Mouse (Mus musculus): Measurements from ENCODE around the gene Abracl. TPM values are rescaled to one million over a fixed set of nuclear protein-coding genes. Genes with fewer than 3 reads are reported as not detected.
A peak's percentile ranks its signal among the peaks of the same experiment; 100 is the strongest.

Abracl gene
- 10 to 100 TPM; 32.0 to 36.8 TPM for total RNA-seq (2021)
- long read RNA-seq, transcript Abracl-201 (3 exons, 846 nt) = major isoform, 26 of 31 reads
- long read RNA-seq, partial matches to known transcripts = 2 of 31 reads
- long read RNA-seq, other reads (novel, unspliced or antisense) = 2 of 31 reads

DNA sequence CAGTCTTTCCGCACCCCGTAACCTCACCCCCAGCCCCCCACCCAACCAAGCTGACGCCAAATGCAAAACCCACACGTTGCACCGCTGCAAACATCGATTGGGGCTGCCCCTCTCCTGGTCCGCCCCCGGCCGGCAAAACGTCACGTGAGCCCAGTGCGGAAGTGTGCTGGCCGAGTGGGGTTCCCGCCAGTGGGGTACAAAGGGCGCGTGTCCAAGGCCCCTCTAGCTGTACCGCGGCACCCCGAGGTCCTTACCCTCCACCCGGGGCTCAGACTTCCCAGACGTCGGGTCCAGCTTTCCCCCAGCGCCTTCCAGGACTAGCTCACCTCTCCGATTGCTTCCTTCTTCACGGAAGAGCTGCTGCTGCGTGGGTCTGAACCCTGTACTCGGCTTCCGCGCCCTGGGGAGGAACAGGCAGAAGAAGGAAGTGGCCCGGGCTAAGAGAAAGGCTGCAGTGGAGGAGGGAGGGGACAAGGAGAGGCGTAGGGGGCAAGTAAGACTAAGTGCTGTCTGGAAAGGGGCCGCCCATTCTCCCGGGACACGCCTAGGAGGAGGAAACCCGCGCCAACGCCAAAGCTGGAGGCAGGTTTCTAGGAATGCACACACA, at the start of gene Abracl:
Abracl (minus strand) TSS at position 548 of the 607 bp plus-strand sequence.
- peak; percentile 58 to 65 for DNase-seq (ENCODE audit: low spot score in 2 of 2)

DNA sequence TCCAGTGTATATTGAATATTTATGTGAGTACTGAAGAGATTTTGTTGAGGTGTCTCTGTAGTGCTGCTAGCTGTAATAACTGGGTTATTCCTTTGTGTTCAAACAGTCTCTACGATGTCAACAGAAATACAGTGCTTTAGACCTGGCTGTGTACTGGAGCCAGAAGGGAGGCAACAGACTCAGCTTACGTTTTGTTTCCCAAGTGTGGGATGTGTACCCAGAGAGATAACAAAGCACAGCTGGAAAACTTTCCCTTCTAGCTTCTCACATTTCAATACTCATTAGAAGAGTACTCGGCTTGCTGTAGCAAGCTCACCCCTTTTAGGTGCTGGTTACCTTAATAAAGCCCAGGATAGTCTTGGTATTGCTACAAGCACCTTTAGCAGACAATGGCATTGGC, 49.8 kb upstream of the Abracl start:
- no peak for DNase-seq (ENCODE audit: low spot score in 2 of 2)

DNA sequence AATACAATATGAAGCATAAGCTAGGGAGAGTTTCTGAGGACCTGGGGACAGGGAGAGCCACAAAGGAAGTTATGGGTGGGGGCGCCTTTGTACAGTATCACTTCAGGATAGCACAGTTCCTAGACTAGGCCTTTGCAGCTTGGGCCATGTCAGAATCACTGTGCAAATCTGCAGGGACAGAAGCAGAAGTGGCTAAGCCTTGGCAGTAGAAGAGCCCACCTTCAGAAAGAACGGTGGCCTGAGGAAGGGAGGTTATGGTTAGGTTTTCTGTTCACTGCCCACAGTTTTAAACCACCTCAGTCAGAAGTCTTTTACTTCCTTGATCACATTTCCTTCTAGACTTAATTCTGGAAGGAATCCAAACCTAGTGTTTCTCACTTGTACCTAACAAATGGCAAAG, 47.5 kb upstream of the Abracl start:
- DNase-seq (ENCODE audit: low spot score in 2 of 2) = no peak

- DNase-seq (ENCODE audit: low spot score in 2 of 2) = peak; percentile 50 to 64
Observed at GRCm38 (mm10) chr10:18070144-18070543, 47.1 kb upstream of the Abracl start.

DNA sequence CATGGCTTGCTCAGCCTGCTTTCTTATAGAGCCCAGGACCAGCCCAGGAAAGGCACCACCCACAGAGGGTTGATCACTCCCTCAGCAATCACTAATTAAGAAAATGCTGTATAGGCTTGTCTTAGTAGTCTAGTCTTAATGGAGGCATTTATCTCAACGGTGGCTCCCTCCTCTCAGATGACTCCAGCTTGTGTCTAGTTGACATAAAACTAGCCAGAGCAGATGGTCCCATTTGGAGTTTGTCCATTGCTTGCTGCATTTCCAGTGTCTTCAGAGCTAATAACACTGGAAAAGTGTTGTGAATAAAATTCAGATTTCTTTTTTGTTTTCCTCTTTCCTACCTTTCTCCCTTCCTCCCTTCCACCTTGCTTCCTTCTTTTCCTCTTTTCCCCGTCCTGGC, 46.5 kb upstream of the Abracl start:
- DNase-seq (ENCODE audit: low spot score in 2 of 2) = no peak

DNA sequence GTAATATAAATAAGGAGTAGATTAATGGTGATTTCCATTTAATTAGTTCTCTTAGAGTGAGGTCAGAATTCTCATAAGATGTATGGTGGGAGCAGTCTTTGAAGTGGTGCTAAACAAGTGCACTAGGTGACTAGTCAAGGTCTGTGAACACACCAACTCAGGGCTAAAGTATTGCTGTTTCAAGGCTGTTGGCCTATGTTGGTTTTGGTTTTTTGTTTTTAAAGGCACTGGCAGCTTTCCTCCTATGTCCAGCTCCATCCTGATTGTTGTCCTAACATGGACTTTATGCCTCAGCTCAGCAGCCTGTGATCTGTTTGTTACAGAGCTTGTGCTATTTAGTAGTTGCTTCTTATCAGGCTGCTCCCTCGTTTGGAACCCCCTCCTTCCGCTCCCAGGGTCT, 45.8 kb upstream of the Abracl start:
- no peak for DNase-seq (ENCODE audit: low spot score in 2 of 2)

DNA sequence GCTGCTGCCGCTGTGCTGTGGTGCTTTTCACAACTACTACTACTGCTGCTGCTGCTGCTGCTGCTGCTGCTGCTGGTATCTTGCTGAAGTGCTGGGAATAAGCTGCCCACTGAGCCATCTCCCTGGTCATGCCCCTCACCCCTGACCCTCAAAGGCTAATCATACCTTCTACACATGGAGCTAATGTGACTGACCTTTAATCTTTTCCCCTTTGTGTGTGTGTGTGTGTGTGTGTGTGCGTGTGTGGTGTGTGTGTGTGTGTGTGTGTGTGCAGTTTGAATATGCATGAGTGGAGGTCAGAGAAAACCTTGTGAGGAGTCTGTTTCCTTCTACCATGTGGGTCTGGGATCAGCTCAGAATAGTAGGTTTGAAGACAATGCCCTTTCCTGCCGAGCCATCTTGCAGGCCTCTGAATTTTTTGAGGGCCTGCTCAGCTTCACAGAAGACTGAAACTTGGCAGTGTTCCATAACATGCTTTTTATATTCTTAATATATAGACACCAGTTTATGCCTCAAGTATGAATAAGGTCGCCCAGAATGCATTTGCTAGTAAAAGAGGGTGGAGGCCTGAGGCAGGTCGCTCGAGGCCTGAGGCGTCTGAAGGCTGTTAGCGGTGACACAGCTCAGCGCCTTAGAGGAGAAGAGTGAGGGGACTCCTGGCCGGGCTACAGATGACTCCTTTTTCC, 44.8 kb upstream of the Abracl start:
- DNase-seq (ENCODE audit: low spot score in 2 of 2) = no peak

- DNase-seq (ENCODE audit: low spot score in 2 of 2) = no peak
Observed at GRCm38 (mm10) chr10:18066031-18066439, 42.9 kb upstream of the Abracl start.

GRCm38 (mm10) chr10:18064606-18065228, 41.6 kb upstream of the Abracl start:
- no peak for DNase-seq (ENCODE audit: low spot score in 2 of 2)

GRCm38 (mm10) chr10:18061533-18061932, 38.4 kb upstream of the Abracl start:
- DNase-seq (ENCODE audit: low spot score in 2 of 2) = no peak

DNA sequence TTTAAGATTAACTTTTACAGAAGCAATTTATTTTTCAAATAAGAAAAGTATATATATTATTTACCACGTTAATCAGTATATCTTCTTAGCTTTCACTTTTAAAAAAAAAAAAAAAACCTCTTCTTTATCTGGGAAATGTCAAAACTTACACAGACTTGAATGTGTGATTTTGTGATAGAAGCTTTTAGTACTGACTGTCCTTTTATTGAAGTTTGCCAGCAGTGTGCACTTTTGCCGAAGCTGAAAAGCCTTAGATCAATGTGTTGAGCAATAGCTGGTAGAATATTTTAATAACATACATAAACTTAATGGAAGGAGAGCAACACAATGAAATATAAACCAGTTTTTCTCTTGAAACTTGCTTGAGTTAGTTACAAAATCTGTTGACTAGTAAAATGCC, 37.7 kb upstream of the Abracl start:
- no peak for DNase-seq (ENCODE audit: low spot score in 2 of 2)

DNA sequence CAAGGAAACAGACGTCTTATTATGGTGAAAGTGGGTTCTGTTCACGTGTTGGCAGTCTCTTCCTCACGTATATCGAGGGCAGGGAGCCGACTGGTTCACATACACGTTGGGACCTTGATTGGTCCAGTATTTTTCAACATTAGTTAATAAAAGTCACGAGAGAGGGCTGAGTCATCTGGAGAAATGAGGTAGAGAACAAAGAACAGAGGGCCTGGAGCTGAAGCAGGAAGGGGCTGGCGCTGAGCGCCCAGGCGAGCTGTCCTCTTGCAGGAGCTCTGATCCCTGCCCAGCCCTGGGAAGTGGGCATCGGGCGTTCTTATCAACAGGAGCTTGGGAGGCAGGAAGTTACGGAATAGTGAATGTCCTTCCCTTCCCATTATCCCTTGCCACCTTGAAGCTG, 36.7 kb upstream of the Abracl start:
- no peak for DNase-seq (ENCODE audit: low spot score in 2 of 2)

DNA sequence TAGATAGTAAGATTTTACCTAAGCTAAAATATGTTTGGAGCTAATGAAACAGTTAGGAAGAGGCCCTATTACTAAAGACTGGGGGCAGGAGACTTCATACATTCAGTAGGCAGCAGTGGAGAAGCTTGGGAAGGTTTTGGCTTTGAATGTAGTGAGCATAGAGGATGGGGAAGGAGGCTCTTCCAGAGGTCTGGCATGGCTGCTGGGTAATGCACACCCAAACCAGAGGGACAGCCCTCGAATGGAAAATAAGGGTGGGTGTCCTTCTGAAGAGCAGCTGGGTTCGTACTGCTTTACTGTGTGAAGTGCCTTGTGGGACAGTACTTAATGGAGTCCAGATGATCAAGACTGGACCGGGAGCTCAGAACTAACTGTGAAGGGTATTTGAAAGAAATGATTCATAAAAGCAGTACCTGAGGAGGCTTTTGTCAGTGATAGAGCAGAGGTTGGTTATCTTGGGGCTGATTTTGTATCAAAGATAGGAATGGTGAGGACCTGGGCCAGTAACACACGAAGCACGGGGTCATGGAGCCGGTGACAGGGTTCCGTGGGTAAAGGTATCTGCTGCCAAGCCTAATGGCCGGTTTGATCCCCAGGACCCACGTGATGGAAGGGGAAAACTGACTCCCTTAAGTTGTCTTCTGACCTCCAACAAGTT, 35.7 kb upstream of the Abracl start:
- no peak for DNase-seq (ENCODE audit: low spot score in 2 of 2)

GRCm38 (mm10) chr10:18056391-18056745, 33.3 kb upstream of the Abracl start:
- DNase-seq (ENCODE audit: low spot score in 2 of 2) = no peak

DNA sequence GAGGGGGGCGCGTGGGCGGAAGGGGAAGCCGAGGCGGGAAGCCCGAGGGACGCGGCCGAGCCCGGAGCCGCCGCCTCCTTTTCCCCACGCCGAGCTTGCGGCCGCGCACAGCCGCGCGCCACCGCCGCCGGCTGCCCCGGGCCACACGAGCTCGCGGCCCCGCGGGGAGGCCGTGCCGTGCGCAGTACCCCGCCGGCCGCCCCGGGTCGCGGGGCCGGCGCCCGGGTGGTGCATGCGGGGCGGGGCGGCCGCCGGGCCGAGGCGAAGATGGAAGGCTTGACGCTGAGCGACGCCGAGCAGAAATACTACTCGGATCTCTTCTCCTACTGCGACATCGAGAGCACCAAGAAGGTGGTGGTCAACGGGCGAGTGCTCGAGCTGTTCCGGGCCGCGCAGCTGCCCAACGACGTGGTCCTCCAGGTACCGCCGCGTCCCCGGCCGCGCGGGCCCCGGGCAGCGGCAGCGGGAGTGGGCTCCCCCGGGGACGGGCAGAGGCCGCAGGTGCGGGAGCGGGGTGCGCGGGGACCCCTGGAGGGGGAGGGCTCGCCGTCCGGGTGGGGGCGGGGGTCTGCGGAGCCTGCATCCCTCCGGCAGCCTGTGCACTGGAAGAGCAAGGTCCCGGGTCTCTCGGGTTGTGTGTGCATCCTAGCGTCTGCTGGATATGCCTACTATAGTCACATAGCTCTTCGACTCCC, 32.8 kb upstream of the Abracl start, which contains the start of gene Reps1:
Reps1 (plus strand) TSS at position 166 of the 695 bp plus-strand sequence.
- peak; percentile 51 to 66 for DNase-seq (ENCODE audit: low spot score in 2 of 2)

GRCm38 (mm10) chr10:18055009-18055695, 32.1 kb upstream of the Abracl start:
- peak; percentile 77 to 87 for DNase-seq (ENCODE audit: low spot score in 2 of 2)

GRCm38 (mm10) chr10:18047380-18048146, 24.5 kb upstream of the Abracl start:
- no peak for DNase-seq (ENCODE audit: low spot score in 2 of 2)

DNA sequence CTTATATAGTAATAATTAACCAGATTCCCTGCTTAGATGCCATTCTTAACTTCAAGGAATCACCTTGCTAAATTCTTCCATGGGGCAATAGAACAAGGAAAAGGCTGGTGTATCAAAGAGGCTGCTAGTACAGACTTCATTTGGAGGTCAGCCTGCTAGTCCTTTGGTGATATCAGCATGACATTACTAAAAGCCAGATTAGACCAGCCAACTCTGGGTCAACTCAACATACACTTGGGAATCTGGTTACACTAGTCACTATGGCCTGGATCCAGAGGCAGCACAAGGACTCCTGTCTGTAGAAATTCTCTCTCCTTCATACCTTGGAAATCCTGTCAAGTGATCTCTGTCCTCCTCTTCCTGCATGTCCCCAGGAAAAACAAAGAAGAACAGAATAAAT, 23.3 kb upstream of the Abracl start:
- no peak for DNase-seq (ENCODE audit: low spot score in 2 of 2)

DNA sequence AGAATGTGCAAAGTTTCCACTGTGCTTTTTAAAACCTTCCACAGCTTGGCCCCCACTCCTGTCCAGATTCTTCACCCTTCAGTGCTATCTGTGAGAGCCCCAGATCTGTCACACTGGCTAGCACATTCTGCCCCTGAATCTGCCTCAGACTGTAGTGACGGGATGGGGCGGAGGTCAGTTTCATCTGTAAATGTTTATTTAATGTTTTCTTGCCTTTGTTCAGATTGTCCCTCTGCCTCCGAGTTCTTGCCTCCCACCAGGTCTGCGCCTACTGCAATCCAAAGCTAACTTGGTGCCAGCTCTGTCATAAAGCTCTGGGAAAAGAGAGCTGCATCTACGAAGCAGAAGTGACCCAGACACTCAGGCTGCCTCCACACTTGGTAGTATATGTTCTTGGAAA, 13.8 kb upstream of the Abracl start:
- DNase-seq (ENCODE audit: low spot score in 2 of 2) = no peak

GRCm38 (mm10) chr10:18034408-18034807, 11.3 kb upstream of the Abracl start:
- DNase-seq (ENCODE audit: low spot score in 2 of 2) = no peak
